Mouse (Mus musculus) midbrain, embryonic 11.5 days (tissue): Measurements from ENCODE around the gene Sult1b1. TPM values are rescaled to one million over a fixed set of nuclear protein-coding genes. Genes with fewer than 3 reads are reported as not detected.
"Not testable (repeated sequence)": the region's sequence is repeated elsewhere in the genome, so short reads cannot be mapped to it uniquely, and the experiment has no call there.

Source experiments
- ATAC-seq: fragments of 200-750 bp; cut with Nextera tagmentation; 2 replicates; pipeline ENCODE4 v1.8.0; 2017; ENCODE audit warnings: moderate TSS enrichment, moderate library complexity; ENCODE audit not compliant: low FRiP score
- DNase-seq: peaks from one replicate; pipeline ENCODE4 v3.0.0; 2015; ENCODE audit warnings: low spot score; ENCODE audit errors: missing footprints
- H3K27ac ChIP-seq: fragments of 300-500 bp; sonication (generic); 2 replicates; pipeline ENCODE4 v1.5.1; 2014; ENCODE audit warnings: low read depth, low read length
- H3K27me3 ChIP-seq: fragments of 300-500 bp; sonication (generic); 2 replicates; pipeline ENCODE4 v1.6.1; 2014; ENCODE audit warnings: mild to moderate bottlenecking, low read length, moderate library complexity, mixed read lengths; ENCODE audit not compliant: control insufficient read depth, insufficient read depth
- H3K36me3 ChIP-seq: fragments of 300-500 bp; sonication (generic); 2 replicates; pipeline ENCODE4 v1.6.1; 2014; ENCODE audit warnings: mild to moderate bottlenecking, low read length, moderate library complexity, mixed read lengths; ENCODE audit not compliant: control insufficient read depth, insufficient read depth
- H3K4me1 ChIP-seq: fragments of 300-500 bp; sonication (generic); 2 replicates; pipeline ENCODE4 v1.6.1; 2014; ENCODE audit warnings: low read length; ENCODE audit not compliant: control insufficient read depth, insufficient read depth
- H3K4me2 ChIP-seq: fragments of 300-500 bp; sonication (generic); 2 replicates; pipeline ENCODE4 v1.6.1; 2014; ENCODE audit warnings: mild to moderate bottlenecking, moderate library complexity
- H3K4me3 ChIP-seq: fragments of 300-500 bp; sonication (generic); 2 replicates; pipeline ENCODE4 v1.5.1; 2014; ENCODE audit warnings: low read depth, low read length
- H3K9ac ChIP-seq: fragments of 300-500 bp; sonication (generic); 2 replicates; pipeline ENCODE4 v1.6.1; 2014; ENCODE audit warnings: low read length
- H3K9me3 ChIP-seq: fragments of 300-500 bp; sonication (generic); 2 replicates; pipeline ENCODE4 v1.6.1; 2016; ENCODE audit warnings: low read length; ENCODE audit not compliant: control insufficient read depth
- WGBS: fragments of 180-500 bp; shearing (Covaris S2); extraction: QIAGEN DNeasy Blood & Tissue Kit; methylation state at CpG from one replicate; pipeline ENCODE4 v1.1.7; 2014; 5-methylcytosine and 5-hydroxymethylcytosine counted together
- polyA plus RNA-seq: library from polyadenylated mRNA; unstranded; fragments of >200 nt; fragmentation: Nextera tagmentation; extraction: Ambion mirVana; gene quantifications from 2 replicates; pipeline ENCODE4 v1.2.1, GENCODE M21; 2014

Sult1b1 gene
- polyA plus RNA-seq, 1 experiment from 2014 or later = not detected

DNA sequence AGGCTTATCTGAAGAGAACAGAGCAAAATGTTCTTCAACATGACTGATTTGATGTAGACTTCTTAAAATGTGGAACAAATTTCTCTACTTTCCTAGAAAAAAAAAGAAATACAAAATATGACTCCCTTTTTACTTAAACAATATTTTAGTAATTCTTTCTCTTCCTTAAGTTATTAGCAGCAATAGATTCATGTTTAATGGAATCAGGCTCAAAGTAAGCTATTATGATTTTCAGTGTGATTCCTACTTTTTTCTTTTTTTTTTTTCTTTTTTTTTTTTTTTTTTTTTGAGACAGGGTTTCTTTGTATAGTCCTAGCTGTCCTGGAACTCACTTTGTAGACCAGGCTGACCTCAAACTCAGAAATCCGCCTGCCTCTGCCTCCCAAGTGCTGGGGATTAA lies 51.3 kb downstream of the Sult1b1 start, which contains the start of gene Gm43638:
Gene Gm43638, minus strand, starts transcription at position 101 of the 400 bp plus-strand sequence.
- H3K27ac ChIP-seq, H3K4me2 ChIP-seq, H3K36me3 ChIP-seq, H3K4me3 ChIP-seq, H3K9me3 ChIP-seq, ATAC-seq, H3K9ac ChIP-seq, DNase-seq, H3K27me3 ChIP-seq, H3K4me1 ChIP-seq: not testable (repeated sequence)
- WGBS = 76% methylated on average over 1 of the region's 1 CpGs

DNA sequence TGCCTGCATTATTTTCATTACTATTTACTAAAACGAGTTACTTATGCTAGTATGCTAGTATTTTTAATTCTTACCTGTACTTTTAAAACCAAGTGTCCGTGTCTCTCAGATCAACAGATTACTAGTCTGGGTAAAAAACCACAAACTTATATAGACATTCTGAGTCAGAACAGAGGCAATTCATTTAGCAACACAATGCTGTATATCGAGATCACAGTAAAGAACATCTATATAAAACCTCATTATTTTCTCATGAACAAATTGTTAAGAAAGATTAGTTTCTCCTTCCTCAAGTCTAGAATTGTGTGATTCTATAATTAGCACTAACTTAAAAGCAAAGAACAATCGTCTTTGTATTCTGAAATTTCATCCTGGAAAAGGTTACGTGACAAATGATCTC lies 55.8 kb downstream of the Sult1b1 start, which contains the start of gene Ugt2a2:
Gene Ugt2a2, minus strand, starts transcription at position 101 of the 400 bp plus-strand sequence.
- Histone ChIP-seq H3K9ac (no peak within 1 kb of the TSS), H3K4me2 (no peak within 1 kb of the TSS), H3K27ac (no peak within 1 kb of the TSS), H3K9me3 (no peaks in the 10 kb centered on the region), H3K4me3 (no peak within 1 kb of the TSS), H3K36me3 (no peaks in the 10 kb centered on the region), H3K4me1 (no peaks in the 10 kb centered on the region), H3K27me3 (no peaks in the 10 kb centered on the region)
- 85% methylated on average over 5 of the region's 5 CpGs for WGBS
- DNase-seq (no peak), ATAC-seq (no peak)

Other genes starting within 250 kb of the Sult1b1 start
- gene Ugt2a3, start 201.0 kb downstream of the Sult1b1 start, polyA plus RNA-seq = not detected in 2 replicates
- gene Ugt2b38, start 114.0 kb downstream of the Sult1b1 start, polyA plus RNA-seq = not detected in 2 replicates
- gene Ugt2a2, start 55.9 kb downstream of the Sult1b1 start, polyA plus RNA-seq = not detected in 2 replicates
- not detected in 2 replicates for gene Gm43638, start 51.4 kb downstream of the Sult1b1 start, polyA plus RNA-seq
- gene Ugt2a1, start 47.3 kb downstream of the Sult1b1 start, polyA plus RNA-seq = not detected in 2 replicates
- gene Sult1d1, start 30.8 kb upstream of the Sult1b1 start, polyA plus RNA-seq = not detected in 2 replicates
- gene Sult1e1, start 53.4 kb upstream of the Sult1b1 start, polyA plus RNA-seq = not detected in 2 replicates
- not detected in 2 replicates for gene Csn1s1, start 128.0 kb upstream of the Sult1b1 start, polyA plus RNA-seq
- not detected in 2 replicates for gene Csn2, start 161.4 kb upstream of the Sult1b1 start, polyA plus RNA-seq
- gene Csn1s2a, start 236.4 kb upstream of the Sult1b1 start, polyA plus RNA-seq = not detected in 2 replicates